Mouse (Mus musculus) activated CD4-positive, CD25-positive, alpha-beta regulatory T cell, adult 4 months (primary cell): ENCODE measurements around the gene Lsp1. TPM values are rescaled to one million over a fixed set of nuclear protein-coding genes. Genes with fewer than 3 reads are reported as not detected.

ENCODE experiments used
- ATAC-seq: one replicate; pipeline ENCODE4 v1.8.0; 2017
- polyA plus RNA-seq, 2 experiments: library from polyadenylated mRNA; unstranded; fragments of 100-300 nt; shearing (Covaris generic); gene quantifications; one replicate each; pipeline ENCODE4 v1.2.1; 2017

The Lsp1 gene
- polyA plus RNA-seq, 2 experiments from 2014 or later, result 1,487 to 1,560 TPM

DNA sequence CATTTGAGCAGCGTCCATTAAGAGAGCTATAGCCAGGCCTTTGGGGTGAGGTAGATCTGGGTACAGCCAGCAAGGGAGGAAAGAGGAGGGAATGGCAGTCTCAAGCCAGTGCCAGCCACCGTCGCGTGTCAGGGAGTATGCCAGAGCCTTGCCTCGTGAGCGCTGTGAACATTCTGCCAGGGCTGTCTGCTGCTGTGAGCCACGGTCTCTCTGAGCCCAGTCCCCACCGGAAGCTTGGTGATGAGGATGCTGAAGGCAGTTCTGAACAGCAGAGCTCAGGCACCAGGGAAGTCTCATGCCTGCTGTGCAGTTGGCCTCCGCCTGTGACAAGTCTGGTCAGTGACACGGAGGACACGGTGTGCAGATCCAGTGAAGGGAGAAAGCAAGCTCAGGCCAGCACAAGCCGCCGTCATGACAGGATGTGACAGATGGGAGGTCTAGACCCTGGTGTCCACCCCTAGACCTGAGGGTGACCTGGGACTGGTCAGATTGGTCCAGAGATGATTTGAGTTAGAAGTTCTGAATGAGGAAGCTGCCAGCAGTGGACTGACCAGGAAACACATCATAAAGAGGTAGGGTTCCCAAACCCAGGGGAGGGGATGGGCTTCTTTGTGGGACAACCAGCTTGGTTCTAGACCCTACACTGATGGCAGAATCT, 16.3 kb downstream of the Lsp1 start:
- ATAC-seq, result no peak

DNA sequence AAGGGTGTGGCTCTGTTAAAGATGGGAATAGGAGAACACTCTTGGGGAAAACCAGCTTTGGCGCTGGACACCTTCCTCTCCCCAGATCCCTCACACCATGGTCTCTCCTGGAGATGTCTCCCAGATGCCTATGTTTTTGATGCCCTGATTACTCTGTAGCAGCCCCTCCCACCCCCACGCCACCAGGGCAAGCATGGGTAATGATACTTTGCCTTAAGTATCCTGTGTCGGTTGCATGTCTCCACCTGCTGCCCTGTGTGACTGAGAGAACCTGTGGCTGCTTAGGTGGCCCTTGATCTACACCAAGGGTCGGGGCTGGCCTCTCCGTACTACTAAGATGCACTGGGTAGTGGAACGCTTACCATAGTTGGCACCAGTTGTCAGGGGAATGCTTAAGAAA, 17.4 kb downstream of the Lsp1 start:
- ATAC-seq, result no peak

DNA sequence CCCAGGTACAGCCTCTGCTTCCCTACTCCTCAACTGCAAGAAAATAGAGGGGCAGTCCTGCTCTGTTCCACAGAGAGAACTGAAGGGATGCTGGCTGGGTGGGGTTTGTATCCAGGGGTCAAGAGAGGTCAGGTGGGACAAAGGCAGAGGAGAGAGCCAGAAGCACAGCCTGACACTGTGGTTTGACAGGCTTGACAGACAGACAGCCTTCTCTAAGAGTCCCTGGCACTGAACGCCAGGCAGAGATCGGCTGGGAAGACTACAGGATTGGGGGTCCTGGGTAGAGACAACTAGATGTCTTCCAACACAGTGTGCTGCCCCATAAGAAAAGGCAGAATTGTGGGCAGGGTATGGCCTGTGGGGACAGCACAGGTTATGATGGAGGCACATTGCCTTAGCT, 18.0 kb downstream of the Lsp1 start:
- ATAC-seq, result no peak

DNA sequence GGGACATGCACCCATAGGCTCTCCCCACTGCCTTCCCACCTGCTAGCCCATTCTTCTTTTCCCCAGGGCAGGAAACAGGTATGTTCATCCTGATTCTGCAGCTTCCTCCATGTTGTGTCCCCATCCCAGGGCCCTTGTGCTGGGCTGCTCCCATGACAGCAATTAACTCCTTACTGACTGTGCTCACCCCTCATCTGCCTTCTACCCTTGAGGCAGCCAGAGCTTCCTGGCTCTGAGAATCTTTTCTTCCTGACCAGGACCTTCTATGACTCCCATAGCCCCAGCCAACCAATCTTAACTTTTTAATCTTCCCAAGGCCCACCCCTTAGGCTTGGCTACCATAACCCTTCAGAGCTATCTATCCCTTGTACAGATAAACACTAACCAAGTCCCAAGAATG, 18.7 kb downstream of the Lsp1 start:
- ATAC-seq, result no peak

DNA sequence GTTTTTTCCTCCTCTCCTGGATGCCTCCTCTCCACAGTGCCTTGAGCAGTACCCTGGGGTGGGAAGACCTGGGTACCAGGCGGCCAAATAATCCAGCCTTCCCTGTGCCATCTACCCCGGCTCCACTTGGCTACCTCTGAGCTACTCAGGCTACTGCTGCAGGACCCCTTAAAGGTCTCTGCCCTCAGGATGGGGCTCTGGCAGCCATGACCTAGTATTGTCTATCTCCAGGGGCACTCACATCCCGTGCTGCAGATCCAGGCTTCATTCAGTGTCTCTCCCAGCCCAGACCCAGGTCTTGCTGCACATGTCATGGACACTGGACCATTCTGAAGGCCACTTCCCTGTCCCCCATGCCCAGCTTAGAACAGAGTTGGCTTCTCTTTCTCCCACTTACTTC, 19.3 kb downstream of the Lsp1 start:
- ATAC-seq, result no peak

DNA sequence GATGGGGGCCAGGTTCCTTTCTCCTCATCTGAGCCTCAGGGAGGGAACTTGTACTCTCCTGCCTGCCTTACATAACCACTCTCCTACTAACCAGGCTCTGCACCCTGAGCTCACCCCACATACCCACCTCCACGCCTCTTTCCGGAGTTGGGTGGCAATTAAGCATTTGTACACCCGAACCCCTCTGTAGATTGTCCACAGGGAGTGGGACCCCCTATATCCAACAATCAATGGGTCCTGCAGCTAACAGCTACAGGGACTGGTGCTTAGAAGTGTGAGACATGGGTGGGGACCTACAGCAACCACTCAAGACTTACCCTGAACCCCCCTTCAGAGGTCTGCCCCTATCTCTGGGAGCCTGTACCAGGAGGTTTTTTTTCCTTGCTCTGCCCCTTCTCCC, 20.1 kb downstream of the Lsp1 start:
- no peak for ATAC-seq

DNA sequence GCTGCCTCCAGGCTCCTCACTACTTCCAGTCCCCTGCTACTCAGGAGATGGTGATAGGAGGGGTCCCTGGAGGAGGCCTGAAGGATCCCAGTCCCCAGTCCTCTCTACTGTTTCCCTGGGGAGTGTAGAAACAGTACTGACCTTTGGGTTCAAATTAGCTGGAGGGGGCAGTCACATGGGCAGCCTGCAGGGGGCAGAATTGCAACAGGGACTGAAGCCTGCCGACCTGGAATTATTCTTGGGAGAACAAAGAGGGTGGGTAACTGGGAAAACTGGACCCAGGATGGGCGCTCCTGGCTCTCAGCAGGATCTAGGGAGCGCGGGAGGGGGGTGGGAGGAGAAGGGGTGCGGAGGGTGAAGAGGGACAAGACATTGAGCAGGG, 20.6 kb downstream of the Lsp1 start:
- no peak for ATAC-seq

DNA sequence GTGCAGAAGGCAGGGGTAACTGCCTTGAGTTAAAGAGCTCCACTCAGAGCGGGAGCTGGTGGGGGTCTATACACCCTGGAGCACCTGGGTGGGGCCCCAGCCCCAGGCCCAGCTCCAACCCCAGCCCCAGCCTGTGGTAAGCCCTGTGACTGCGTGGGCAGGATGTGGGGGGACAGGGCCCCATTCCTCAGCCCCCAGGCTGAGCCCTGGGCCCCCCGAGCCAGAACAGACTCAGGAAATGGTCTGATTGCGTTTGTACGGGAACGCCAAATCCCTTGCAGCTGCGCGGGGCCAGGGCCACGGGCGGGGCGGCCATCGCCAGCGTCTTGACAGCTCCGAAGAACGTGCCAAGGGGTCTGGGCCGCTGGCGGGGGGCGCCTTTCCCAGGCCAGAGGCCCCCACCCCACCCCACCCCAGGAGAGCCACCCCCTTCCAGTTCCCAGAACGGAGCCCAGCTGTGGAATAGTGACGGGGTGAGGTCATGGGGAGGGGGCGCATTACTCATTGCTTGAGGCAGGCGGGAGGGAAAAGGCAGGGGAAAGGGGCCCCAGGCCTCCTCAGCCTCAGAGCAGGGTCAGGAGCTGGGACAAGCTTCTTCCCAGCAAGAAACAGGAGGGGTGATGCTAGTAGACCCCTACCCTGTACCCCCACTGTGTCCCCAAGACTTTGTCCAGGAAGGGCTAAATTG, 21.1 kb downstream of the Lsp1 start:
- ATAC-seq, result peak; percentile 17

DNA sequence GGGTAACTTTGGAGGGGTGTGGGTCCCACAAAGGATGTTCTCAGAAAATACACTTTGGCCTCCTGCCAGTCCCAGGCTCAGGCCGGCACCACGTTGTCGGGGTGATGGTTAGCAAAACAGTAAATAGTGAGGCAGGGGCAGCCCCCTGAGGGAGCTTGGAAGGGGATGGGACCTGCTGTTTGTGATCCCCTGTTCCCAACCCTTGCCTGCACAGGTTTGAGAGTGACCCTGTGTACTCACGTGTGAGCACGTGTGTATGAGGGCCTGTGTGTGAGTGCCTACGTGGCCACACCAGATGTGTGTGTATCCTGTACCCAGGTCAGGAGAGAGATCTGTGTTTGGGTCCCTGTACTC, 21.6 kb downstream of the Lsp1 start:
- ATAC-seq, result peak; percentile 17

DNA sequence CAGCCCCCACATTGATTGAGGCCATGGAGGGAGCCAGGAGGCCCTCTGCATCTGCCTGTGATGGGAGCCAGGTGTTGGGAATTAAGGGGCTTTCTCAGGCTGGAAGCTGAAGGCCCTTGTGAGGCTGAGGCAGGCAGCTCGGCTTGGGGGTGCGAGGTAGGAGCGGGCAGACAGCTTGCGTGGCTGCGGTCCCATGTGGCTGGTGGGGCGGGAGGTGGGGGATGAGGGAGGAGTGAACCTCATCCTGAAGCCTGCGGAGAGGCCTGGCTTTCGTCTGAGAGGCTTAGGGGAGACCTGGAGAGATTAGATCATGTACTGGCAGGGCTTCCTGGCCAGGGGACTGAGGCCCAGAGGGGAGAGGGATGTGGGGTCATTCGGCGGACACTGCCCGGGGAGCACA, 22.5 kb downstream of the Lsp1 start:
- no peak for ATAC-seq

DNA sequence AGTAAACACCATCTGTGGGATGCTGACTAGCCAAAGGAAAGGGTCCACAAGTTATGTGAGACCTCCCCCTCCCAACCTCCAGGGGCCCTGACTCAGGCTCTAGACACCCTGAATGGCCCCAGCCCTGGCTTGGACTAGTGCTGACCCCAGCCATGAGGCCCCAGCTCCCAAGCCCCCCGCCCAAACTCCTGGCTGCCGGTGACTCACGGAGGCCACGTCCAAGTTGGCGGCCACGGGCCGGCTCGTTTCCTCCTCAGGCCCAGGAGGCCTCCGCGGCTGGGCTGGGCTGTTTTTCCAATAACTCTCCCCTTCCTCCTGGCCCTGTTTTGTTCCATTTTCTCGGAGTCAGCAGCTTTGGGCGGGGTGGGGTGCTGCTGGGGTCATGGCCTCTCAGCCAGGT, 24.2 kb downstream of the Lsp1 start:
- no peak for ATAC-seq

DNA sequence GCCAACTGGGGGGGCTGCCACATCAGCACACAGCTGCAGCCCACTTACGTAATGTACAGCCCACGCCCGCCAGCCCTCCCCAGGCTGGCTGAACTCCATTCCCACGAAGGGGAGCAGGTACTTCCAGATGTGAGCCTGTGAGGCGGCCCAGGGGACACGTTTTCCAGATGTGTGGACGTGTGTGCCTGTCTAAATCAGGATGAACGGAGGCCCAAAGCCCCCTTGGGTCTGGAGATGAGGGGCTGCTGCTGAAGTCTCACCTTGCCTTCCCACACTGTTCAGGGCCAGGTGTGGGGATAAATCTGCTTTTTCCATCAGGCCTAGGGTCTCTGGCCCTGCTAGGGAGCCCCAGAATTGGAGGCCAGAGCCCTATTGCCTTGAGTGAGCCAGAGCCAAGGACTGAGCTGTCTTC, 26.1 kb downstream of the Lsp1 start:
- no peak for ATAC-seq

DNA sequence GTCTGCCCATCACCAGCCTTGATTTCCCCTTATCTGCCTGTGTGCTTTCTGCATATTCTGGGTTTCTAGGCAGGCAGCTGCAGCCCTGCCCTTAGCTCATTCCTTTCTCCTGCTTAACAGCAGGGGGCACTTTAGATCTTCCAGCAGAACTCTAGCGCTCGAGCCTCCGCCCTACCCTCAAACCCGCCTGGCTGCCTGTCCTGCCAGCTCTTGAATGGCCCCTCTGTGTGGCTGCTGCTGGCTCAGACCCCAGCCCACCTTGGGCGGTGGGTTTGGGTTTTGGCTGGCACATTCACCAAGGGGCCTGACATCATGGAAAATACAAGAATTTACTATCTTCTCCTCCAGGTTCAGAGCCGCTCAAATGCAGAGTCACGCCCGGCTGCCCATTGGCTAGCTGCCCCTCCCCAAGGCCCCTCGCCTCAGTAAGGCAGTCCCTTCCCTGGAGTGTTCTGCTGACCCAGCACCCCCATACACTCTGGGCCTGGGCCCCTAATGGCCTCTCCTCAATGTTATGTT, 26.8 kb downstream of the Lsp1 start:
- no peak for ATAC-seq

DNA sequence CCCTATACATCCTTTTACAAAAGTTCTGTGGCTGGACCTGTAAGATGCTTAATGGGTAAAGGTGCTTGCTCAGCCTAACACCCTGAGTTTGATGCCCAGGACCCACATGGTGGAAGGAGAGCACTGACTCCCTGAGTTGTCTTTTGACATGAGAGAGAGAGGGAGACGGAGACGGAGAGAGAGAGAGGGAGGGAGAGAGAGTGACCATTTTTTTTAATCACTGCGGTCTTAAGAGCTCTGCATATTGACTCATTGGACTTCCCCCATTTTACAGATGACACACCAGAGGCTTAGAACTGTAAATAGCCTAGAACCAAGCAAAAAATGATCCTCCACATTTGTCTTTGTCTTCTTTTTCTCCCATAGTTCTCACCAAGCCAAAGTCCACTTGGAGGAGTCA, 27.4 kb downstream of the Lsp1 start:
- ATAC-seq, result no peak

DNA sequence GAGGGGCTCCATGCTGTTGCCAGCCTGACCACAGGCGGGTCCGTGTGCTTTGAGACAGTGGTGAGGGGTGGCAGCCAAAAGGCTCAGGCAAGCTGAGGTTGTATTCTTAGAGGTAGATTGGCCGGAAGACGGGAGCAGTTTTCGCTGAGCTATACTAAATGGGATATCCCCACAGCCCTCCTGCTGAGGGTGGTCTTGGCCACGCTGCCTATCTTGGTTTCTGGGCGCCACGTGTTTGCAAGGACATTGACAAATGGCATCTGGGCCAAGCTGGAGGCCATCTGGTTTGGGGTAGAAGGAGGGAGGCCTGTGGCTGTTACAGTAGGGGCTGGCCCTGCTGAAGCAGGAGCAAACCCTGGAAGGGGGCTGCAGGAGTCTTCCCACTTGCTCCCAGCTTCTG, 32.9 kb downstream of the Lsp1 start:
- ATAC-seq, result no peak

DNA sequence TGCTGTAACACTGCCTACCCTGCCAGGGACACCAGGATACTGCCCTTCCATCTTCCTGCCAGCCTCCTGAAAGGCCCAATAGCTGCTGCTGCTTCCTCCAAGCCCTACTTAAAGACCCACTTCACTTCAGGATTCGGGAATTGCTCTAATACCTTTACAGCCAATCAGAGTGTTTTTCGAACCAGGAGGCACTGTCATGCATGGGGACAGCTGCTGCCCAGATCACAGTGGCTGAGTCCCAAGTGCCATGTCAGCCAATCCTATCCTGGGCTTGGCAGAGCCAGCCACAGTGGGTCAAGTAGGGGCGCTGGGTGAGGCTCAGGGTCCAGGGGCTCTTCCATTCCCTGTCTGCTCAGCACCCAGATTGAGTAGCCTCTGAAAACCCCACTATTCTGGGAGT, 35.5 kb downstream of the Lsp1 start:
- ATAC-seq, result no peak

DNA sequence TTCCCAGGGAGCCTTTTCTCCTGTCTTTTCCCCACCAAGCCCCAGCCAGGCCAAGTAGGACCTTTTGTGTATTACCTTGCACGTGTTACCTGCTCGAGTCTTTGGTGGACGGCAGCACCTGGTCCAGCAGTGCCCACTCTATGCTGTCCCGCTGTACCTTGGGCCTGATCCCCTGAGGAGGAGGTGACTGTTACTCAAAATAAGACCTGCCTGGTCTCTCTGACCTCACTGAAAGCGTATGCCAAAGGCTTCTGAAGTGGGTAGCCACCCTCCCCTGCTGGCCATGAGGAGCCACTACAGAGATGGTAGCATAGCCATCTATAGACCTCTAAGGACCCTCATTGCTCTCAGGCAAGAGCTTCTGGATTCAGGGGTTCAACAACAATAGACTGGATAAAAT, 36.2 kb downstream of the Lsp1 start:
- peak; percentile 34 for ATAC-seq

DNA sequence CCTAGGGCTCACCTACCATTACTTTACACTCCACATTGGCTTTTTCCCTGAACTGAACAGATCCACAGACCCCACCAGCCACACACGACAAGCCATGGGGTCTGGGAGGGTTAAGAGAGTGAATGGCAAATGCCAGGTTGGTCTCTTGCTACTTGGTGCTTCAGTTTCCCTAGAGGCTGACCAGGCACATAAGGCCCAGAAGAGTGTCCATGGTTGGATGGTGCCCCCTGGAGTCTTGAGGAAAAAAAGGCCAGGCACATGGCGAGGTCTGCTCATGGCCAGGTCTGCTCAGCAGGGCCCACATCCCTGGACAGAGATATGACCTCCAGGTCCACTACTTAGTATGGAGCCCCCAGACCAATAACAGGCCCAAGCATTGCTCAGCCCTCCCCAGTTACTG, 37.2 kb downstream of the Lsp1 start:
- no peak for ATAC-seq

DNA sequence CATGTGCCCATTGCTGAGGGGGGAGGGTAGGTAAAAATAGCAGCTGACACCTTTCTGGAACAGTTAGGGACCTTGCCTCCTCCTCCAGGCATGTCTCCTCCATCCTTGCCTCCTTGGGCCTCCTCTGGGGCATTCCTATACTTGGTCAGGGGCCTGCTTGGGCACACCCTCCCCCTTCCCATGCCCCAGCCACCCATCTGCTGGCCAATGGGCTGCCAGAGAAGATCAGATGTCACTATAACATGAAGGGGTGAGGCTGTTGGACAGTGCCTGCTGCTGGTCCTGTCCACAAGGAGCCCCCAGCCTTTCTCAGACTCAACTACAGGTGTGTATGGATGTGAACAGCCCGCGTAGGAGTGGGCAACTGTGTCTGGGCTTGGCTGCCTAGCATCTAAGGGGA, 38.0 kb downstream of the Lsp1 start, which contains the start of gene Tnnt3:
TSS of gene Tnnt3 (plus strand) at position 262 of the 400 bp plus-strand sequence.
- ATAC-seq, result no peak

DNA sequence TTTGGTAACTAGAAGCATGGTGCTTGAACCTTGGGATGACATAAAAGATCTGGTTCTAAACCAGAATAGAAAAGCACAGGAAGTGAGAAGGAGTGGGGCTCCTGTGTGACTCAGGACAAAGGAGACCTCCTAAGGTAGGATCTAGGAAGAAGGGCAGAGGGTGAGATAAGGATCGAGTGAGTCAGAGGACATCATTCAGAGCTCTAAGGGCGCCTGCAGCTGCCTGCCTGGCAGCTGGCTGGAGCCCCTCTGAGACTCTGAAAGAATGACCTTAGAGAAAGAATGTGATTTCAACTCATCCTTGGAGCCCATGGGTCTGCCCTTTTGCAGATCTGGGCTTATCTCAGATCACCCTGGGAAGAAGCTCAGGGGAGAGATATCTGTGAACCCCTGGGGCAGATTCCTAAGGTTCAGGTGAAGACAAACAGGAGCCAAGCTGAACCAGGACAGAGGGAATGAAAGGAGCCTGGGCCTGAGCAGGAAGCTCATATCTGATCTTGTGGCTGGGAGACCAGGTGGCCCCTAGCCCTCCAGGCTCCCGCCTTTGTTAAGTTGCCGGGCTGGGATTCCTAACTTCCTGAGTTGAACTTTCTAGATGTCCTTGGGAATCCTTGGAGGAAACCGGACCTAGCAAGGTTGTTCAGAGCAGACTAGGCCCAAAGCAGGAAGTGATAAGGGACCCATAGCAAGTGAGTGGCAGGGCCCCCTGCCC, 38.6 kb downstream of the Lsp1 start:
- no peak for ATAC-seq

DNA sequence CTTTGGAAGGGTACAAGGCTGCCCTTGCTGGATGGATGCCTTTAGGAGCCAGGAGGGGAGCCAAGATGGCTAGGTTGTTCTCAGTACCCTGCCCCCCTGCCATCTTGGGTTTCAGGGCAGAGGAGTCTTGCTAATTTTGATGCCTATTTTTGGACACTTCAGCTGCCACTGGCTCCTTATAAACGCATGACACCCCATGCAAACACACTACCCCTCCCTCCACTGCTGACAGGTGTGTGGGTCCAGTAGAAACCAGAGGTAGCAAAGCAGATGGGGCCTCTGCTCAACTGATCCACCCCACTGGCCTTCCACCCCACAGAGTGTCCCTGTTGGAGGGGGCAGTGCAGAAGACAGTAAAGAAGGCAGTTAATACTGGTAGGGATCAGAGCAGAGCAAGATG, 39.4 kb downstream of the Lsp1 start:
- ATAC-seq, result no peak

DNA sequence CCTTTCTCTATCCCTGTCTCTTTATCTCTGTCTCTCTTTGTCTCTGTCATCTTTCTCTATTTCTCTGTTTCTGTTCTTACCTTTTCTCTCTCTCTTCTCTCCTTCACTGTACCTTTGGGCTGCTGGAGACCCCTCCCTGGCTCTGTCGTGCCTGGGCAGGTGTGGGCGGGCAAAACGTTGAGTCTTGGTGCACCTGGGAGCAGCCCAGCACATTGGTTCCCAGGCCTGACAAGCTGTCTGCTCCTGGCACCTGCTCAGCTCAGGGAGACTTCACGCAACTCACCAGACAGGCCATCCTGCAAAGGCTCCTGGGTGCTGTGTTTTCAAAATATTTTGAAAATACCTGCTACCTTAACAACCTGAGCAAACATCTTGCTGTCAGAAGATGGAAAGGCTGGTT, 42.6 kb downstream of the Lsp1 start:
- ATAC-seq, result no peak

DNA sequence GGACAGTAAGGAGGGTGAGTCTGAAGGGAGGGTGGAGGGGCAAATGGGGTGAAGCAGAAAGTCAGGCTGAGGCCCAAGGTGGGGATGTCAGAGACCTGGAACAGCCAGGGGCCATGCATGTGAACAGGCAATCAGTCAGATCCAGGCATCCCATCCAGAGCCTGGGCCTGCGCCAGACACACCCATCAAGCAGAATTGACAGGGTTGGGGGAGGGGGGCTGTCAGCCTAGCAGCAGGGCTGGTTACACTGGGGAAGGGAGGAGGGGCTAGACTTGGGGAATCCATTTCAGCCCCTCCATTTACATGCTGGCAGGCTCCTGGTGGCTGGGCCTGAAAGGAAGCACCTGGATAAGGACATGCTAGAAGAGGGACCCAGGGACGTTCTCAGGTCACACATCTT, 45.3 kb downstream of the Lsp1 start:
- ATAC-seq, result no peak

DNA sequence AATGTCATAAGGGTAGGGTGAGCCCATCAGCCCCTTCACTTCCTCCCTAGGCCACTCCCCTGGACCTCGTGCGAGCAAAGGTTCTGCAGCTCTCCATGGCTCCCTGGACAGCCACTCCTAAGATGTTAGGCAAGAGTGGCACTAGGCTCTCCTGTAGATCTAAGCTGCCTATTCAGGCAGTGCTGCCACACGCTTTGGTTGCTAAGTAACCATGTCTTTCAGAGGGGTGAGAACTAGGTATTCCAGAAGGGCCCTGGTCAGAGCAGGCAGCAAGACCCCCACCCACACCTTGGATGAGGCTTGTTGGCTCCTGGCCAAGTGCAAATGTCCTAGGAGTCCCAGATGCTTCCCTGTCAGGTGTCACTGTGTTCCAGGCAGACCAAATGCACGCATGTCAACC, 45.9 kb downstream of the Lsp1 start:
- ATAC-seq, result no peak
